8 mouse cellular contexts compared by ENCODE assay signal in genomic region chr1:90060599-90060998, GRCm38 (mm10). TPM values are rescaled to one million over a fixed set of nuclear protein-coding genes. Genes with fewer than 3 reads are reported as not detected.
A peak's percentile ranks its signal among the peaks of the same experiment; 100 is the strongest.
DNase-seq lines count a peak whose midpoint lies in the region; ATAC-seq lines count a peak whose summit lies in the region.

No protein-coding gene starts in this region.

- no peaks in the 10 kb centered on the region for H3K4me1 ChIP-seq in heart, embryonic 11.5 days (ENCODE audit: control insufficient read depth, insufficient read depth, low read length)
- peaks cover 7% of the 10 kb centered on the region; the same call in 1 of the 2 replicates for H3K4me1 ChIP-seq in embryonic facial prominence, embryonic 12.5 days
- H3K4me1 ChIP-seq in hindbrain, embryonic 10.5 days (replicated peaks), result peaks cover 10% of the 10 kb centered on the region

- no peak overlapping the region for H3K27ac ChIP-seq in heart, embryonic 11.5 days (ENCODE audit: low read depth, low read length)
- H3K27ac ChIP-seq in embryonic facial prominence, embryonic 12.5 days, result no peak overlapping the region
- no peak overlapping the region for H3K27ac ChIP-seq in hindbrain, embryonic 10.5 days

- ATAC-seq in heart, embryonic 11.5 days (replicated peaks; ENCODE audit: insufficient number of reproducible peaks, low FRiP score, low TSS enrichment), result no peak
- ATAC-seq in embryonic facial prominence, embryonic 12.5 days (ENCODE audit: insufficient number of reproducible peaks, insufficient read depth, low FRiP score, low TSS enrichment), result peak; percentile 65; the same call in 1 of the 2 replicates

- DNase-seq in heart, adult 18-20 months, result peak; percentile 53 to 83
- peak; percentile 36 for DNase-seq in adrenal gland, postnatal 25 days
- DNase-seq in hindbrain, embryonic 10.5 days (ENCODE audit: low spot score), result peak; percentile 59
- DNase-seq in layer of hippocampus, adult 9-11 months, result peak; percentile 43
- DNase-seq in lung, postnatal 25 days (ENCODE audit: low spot score), result peak; percentile 68
- DNase-seq in right cerebral cortex, postnatal 14 days, result peak; percentile 60

- no peak overlapping the region for H3K4me3 ChIP-seq in heart, embryonic 11.5 days (ENCODE audit: low read depth, low read length)
- H3K4me3 ChIP-seq in embryonic facial prominence, embryonic 12.5 days, result no peak overlapping the region
- H3K4me3 ChIP-seq in hindbrain, embryonic 10.5 days, result no peak overlapping the region

- no peaks in the 10 kb centered on the region; the same call in 1 of the 2 replicates for H3K27me3 ChIP-seq in heart, embryonic 11.5 days (ENCODE audit: control insufficient read depth, insufficient read depth, low read length)
- H3K27me3 ChIP-seq in embryonic facial prominence, embryonic 12.5 days, result no peaks in the 10 kb centered on the region
- peaks cover 18% of the 10 kb centered on the region for H3K27me3 ChIP-seq in hindbrain, embryonic 10.5 days (ENCODE audit: insufficient read depth, poor library complexity, severe bottlenecking)

- H3K9me3 ChIP-seq in heart, embryonic 11.5 days (replicated peaks; ENCODE audit: control insufficient read depth, low read length), result no peaks in the 10 kb centered on the region
- no peaks in the 10 kb centered on the region for H3K9me3 ChIP-seq in embryonic facial prominence, embryonic 12.5 days
- no peaks in the 10 kb centered on the region for H3K9me3 ChIP-seq in hindbrain, embryonic 10.5 days

- no peak overlapping the region for H3K9ac ChIP-seq in heart, embryonic 11.5 days (ENCODE audit: low read depth, low read length)
- no peak overlapping the region for H3K9ac ChIP-seq in embryonic facial prominence, embryonic 12.5 days

- WGBS in heart, embryonic 11.5 days (ENCODE audit: insufficient replicate concordance), result 26% methylated on average over 7 of the region's 7 CpGs
- 17% methylated on average over 7 of the region's 7 CpGs for WGBS in embryonic facial prominence, embryonic 12.5 days
- WGBS in hindbrain, embryonic 10.5 days, result 29% methylated on average over 7 of the region's 7 CpGs

- no peak overlapping the region for H3K4me2 ChIP-seq in heart, embryonic 11.5 days
- H3K4me2 ChIP-seq in embryonic facial prominence, embryonic 12.5 days (replicated peaks), result no peak overlapping the region

- no peaks in the 10 kb centered on the region for H3K36me3 ChIP-seq in heart, embryonic 11.5 days (ENCODE audit: control insufficient read depth, insufficient read depth, low read length)
- H3K36me3 ChIP-seq in embryonic facial prominence, embryonic 12.5 days, result no peaks in the 10 kb centered on the region
- H3K36me3 ChIP-seq in hindbrain, embryonic 10.5 days, result no peaks in the 10 kb centered on the region

RNA-seq across cellular contexts. Expression of gene Asb18, which starts 46.1 kb away (rescaled TPM):
- total RNA-seq in heart, adult 18-20 months (2021), result 10 to 100 TPM; 21.0 to 24.9 TPM
- polyA plus RNA-seq in heart, embryonic 11.5 days (2014; fragmentation: Nextera tagmentation; extraction: Ambion mirVana), result 0.26 and 0.52 TPM in 2 replicates
- not detected in 2 replicates for total RNA-seq in adrenal gland, postnatal 25 days (2021)
- 0.09 TPM in 1 of 2 replicates, not detected in the other for polyA plus RNA-seq in embryonic facial prominence, embryonic 12.5 days (2016; fragmentation: Nextera tagmentation; extraction: Ambion mirVana)
- polyA plus RNA-seq in hindbrain, embryonic 10.5 days (2016; fragmentation: Nextera tagmentation; extraction: Ambion mirVana), result 0.09 and 0.22 TPM in 2 replicates
